Mouse (Mus musculus) MEL (cell line): ENCODE data around the gene 1110051M20Rik. TPM values are rescaled to one million over a fixed set of nuclear protein-coding genes. Genes with fewer than 3 reads are reported as not detected.

Source experiments
- DNase-seq: peaks from one replicate; pipeline ENCODE4 v3.0.0; 2011; ENCODE audit warnings: low read depth, low spot score
- H3K27ac ChIP-seq: 2 replicates; pipeline ENCODE4 v1.5.1; 2012; ENCODE audit warnings: low read depth, mild to moderate bottlenecking, control low read depth, low read length, moderate library complexity; ENCODE audit not compliant: control insufficient read depth
- H3K27me3 ChIP-seq, 2 experiments: fragments of 150-350 bp in 1 of 2; sonication (generic) in 1 of 2; 2 replicates each; pipeline ENCODE4 v1.6.1; 2012; ENCODE audit warnings: low read length in 2 of 2, mild to moderate bottlenecking in 2 of 2, improper control_type of control experiment in 1 of 2, moderate library complexity in 1 of 2; ENCODE audit not compliant: insufficient read depth in 2 of 2, control insufficient read depth in 1 of 2
- H3K36me3 ChIP-seq, 2 experiments: 2 replicates each; pipeline ENCODE4 v1.6.1; 2012 to 2014; ENCODE audit warnings: low read length in 2 of 2, improper control_type of control experiment in 1 of 2, inconsistent platforms in 1 of 2, mild to moderate bottlenecking in 1 of 2; ENCODE audit not compliant: insufficient read depth in 2 of 2, control insufficient read depth in 1 of 2
- H3K4me1 ChIP-seq, 2 experiments: fragments of 150-350 bp in 1 of 2; sonication (generic) in 1 of 2; 2 replicates each; pipeline ENCODE4 v1.6.1; 2012; ENCODE audit warnings: low read length in 2 of 2, improper control_type of control experiment in 1 of 2, mild to moderate bottlenecking in 1 of 2; ENCODE audit not compliant: insufficient read depth in 2 of 2, control insufficient read depth in 1 of 2
- H3K4me3 ChIP-seq, 2 experiments: fragments of 150-350 bp in 1 of 2; sonication (generic) in 1 of 2; 2 replicates each; pipeline ENCODE4 v1.5.1; 2012; ENCODE audit warnings: low read depth in 2 of 2, low read length in 2 of 2, mild to moderate bottlenecking in 2 of 2, moderate library complexity in 2 of 2, control low read depth in 1 of 2, improper control_type of control experiment in 1 of 2; ENCODE audit not compliant: control insufficient read depth in 1 of 2, insufficient read depth in 1 of 2
- H3K79me2 ChIP-seq: 2 replicates; pipeline ENCODE4 v1.6.1; 2012; ENCODE audit warnings: mild to moderate bottlenecking, low read length, moderate library complexity; ENCODE audit not compliant: control insufficient read depth, poor library complexity, insufficient read depth
- H3K9ac ChIP-seq: 2 replicates; pipeline ENCODE4 v1.6.1; 2012; ENCODE audit warnings: low read depth, mild to moderate bottlenecking, control low read depth, low read length, moderate library complexity; ENCODE audit not compliant: control insufficient read depth, poor library complexity, severe bottlenecking
- H3K9me3 ChIP-seq: fragments of 150-350 bp; sonication (generic); replicated peaks from 2 replicates; pipeline ENCODE4 v1.6.1; 2012; ENCODE audit warnings: mild to moderate bottlenecking, low read length, improper control_type of control experiment, moderate library complexity; ENCODE audit not compliant: insufficient read depth
- BHLHE40 ChIP-seq: IDR thresholded peaks from 2 replicates; pipeline ENCODE4 v1.6.1; 2012; ENCODE audit warnings: low read depth, mild to moderate bottlenecking, inconsistent platforms, low read length, improper control_type of control experiment, borderline replicate concordance
- CTCF ChIP-seq, 3 experiments: IDR thresholded peaks in 2 of 3; conservative IDR thresholded peaks in 1 of 3; 2 replicates each; pipeline ENCODE4 v1.5.1; 2011 to 2012; ENCODE audit warnings: low read length in 3 of 3, low read depth in 2 of 3, mild to moderate bottlenecking in 2 of 3, improper control_type of control experiment in 1 of 3, inconsistent platforms in 1 of 3, mixed read lengths in 1 of 3, moderate library complexity in 1 of 3; ENCODE audit not compliant: control insufficient read depth in 1 of 3, insufficient read depth in 1 of 3, poor library complexity in 1 of 3, severe bottlenecking in 1 of 3
- E2F4 ChIP-seq: IDR thresholded peaks from 2 replicates; pipeline ENCODE4 v1.6.1; 2011; ENCODE audit warnings: low read depth, low read length, improper control_type of control experiment, borderline replicate concordance
- ELF1 ChIP-seq: IDR thresholded peaks from 2 replicates; pipeline ENCODE4 v1.6.1; 2014; ENCODE audit warnings: low read depth, mild to moderate bottlenecking, inconsistent platforms, low read length, improper control_type of control experiment, moderate library complexity
- EP300 ChIP-seq, 2 experiments: IDR thresholded peaks; 2 replicates each; pipeline ENCODE4 v1.6.1; 2011; ENCODE audit warnings: improper control_type of control experiment in 2 of 2, low read length in 2 of 2, low read depth in 1 of 2, mild to moderate bottlenecking in 1 of 2
- ETS1 ChIP-seq: IDR thresholded peaks from 2 replicates; pipeline ENCODE4 v1.6.1; 2012; ENCODE audit warnings: low read depth, mild to moderate bottlenecking, inconsistent platforms, low read length, improper control_type of control experiment, moderate library complexity
- GATA1 ChIP-seq: IDR thresholded peaks from 2 replicates; pipeline ENCODE4 v1.6.1; 2011; ENCODE audit warnings: low read depth, low read length, improper control_type of control experiment
- HCFC1 ChIP-seq: IDR thresholded peaks from 2 replicates; pipeline ENCODE4 v1.6.1; 2012; ENCODE audit warnings: low read depth, mild to moderate bottlenecking, inconsistent platforms, low read length, improper control_type of control experiment, moderate library complexity
- KAT2A ChIP-seq: conservative IDR thresholded peaks from 2 replicates; pipeline ENCODE4 v1.6.1; 2012; ENCODE audit warnings: low read depth, low read length, improper control_type of control experiment, inconsistent platforms
- MAFK ChIP-seq: IDR thresholded peaks from 2 replicates; pipeline ENCODE4 v1.6.1; 2011; ENCODE audit warnings: low read depth, mild to moderate bottlenecking, low read length, improper control_type of control experiment, borderline replicate concordance
- MAX ChIP-seq: IDR thresholded peaks from 2 replicates; pipeline ENCODE4 v1.6.1; 2011; ENCODE audit warnings: low read length, improper control_type of control experiment
- MEF2A ChIP-seq: IDR thresholded peaks from 2 replicates; pipeline ENCODE4 v1.6.1; 2014; ENCODE audit warnings: low read depth, mild to moderate bottlenecking, inconsistent platforms, low read length, improper control_type of control experiment; ENCODE audit not compliant: poor library complexity, insufficient replicate concordance, severe bottlenecking; ENCODE audit errors: extremely low read depth
- MYB ChIP-seq: IDR thresholded peaks from 2 replicates; pipeline ENCODE4 v1.6.1; 2011; ENCODE audit warnings: mild to moderate bottlenecking, low read depth, low read length, improper control_type of control experiment
- NELFE ChIP-seq: IDR thresholded peaks from 2 replicates; pipeline ENCODE4 v1.6.1; 2011; ENCODE audit warnings: low read depth, low read length, improper control_type of control experiment
- POLR2A ChIP-seq, 2 experiments: IDR thresholded peaks; 2 replicates each; pipeline ENCODE4 v1.6.1; 2011 to 2012; ENCODE audit warnings: low read length in 2 of 2, mild to moderate bottlenecking in 2 of 2, control low read depth in 1 of 2, improper control_type of control experiment in 1 of 2, low read depth in 1 of 2, moderate library complexity in 1 of 2; ENCODE audit not compliant: control insufficient read depth in 1 of 2, insufficient read depth in 1 of 2, poor library complexity in 1 of 2
- POLR2AphosphoS2 ChIP-seq: IDR thresholded peaks from 2 replicates; pipeline ENCODE4 v1.6.1; 2011; ENCODE audit warnings: low read length, improper control_type of control experiment
- RAD21 ChIP-seq: IDR thresholded peaks from 2 replicates; pipeline ENCODE4 v1.6.1; 2011; ENCODE audit warnings: mild to moderate bottlenecking, low read depth, low read length, improper control_type of control experiment
- RCOR1 ChIP-seq: IDR thresholded peaks from 2 replicates; pipeline ENCODE4 v1.6.1; 2012; ENCODE audit warnings: low read depth, mild to moderate bottlenecking, inconsistent platforms, low read length, improper control_type of control experiment
- SIN3A ChIP-seq: IDR thresholded peaks from 2 replicates; pipeline ENCODE4 v1.6.1; 2012; ENCODE audit warnings: low read length, improper control_type of control experiment, inconsistent platforms
- SMC3 ChIP-seq: IDR thresholded peaks from 2 replicates; pipeline ENCODE4 v1.6.1; 2011; ENCODE audit warnings: low read depth, low read length, improper control_type of control experiment
- USF1 ChIP-seq: IDR thresholded peaks from 2 replicates; pipeline ENCODE4 v1.6.1; 2014; ENCODE audit warnings: low read depth, mild to moderate bottlenecking, inconsistent platforms, low read length, improper control_type of control experiment, moderate library complexity
- USF2 ChIP-seq, 2 experiments: IDR thresholded peaks; 2 replicates each; pipeline ENCODE4 v1.6.1; 2011 to 2012; ENCODE audit warnings: improper control_type of control experiment in 2 of 2, low read length in 2 of 2, borderline replicate concordance in 1 of 2, inconsistent platforms in 1 of 2, low read depth in 1 of 2, mild to moderate bottlenecking in 1 of 2; ENCODE audit not compliant: insufficient read depth in 1 of 2
- ZKSCAN1 ChIP-seq: IDR thresholded peaks from 2 replicates; pipeline ENCODE4 v1.6.1; 2012; ENCODE audit warnings: low read depth, mild to moderate bottlenecking, inconsistent platforms, low read length, improper control_type of control experiment, moderate library complexity
- ZNF384 ChIP-seq: IDR thresholded peaks from 2 replicates; pipeline ENCODE4 v1.6.1; 2012; ENCODE audit warnings: low read depth, mild to moderate bottlenecking, inconsistent platforms, low read length, improper control_type of control experiment
- polyA plus RNA-seq, 2 experiments: library from polyadenylated mRNA; stranded (reverse) in 1 of 2; unstranded in 1 of 2; fragments of >175 nt in 1 of 2; fragments of >200 nt in 1 of 2; gene quantifications; 2 replicates each; pipeline versions ENCODE4 v1.2.1 to v1.2.4; 2012; ENCODE audit warnings: low replicate concordance in 2 of 2, low read depth in 1 of 2; ENCODE audit not compliant: insufficient read length in 2 of 2, insufficient read depth in 1 of 2, missing spikeins in 1 of 2
- total RNA-seq: library from RNA; depleted of rRNA; stranded (reverse); fragments of 300-350 nt; gene quantifications from 2 replicates; pipeline ENCODE4 v1.2.3, GENCODE M21; 2012

Gene 1110051M20Rik
- total and polyA plus RNA-seq, 3 experiments = 23.0 to 23.3 TPM; not detected in 1

- no peaks in the 10 kb centered on the region for H3K9me3 ChIP-seq
- TF ChIP-seq USF1 (no peak), E2F4 (no peak), USF2 (IDR thresholded peaks at IDR 0.05; ENCODE audit: borderline replicate concordance in 1 of 2, insufficient read depth in 1 of 2, low read depth in 1 of 2, low read length in 2 of 2) (no peak), POLR2AphosphoS2 (no peak), SMC3 (no peak), BHLHE40 (no peak), EP300 (IDR thresholded peaks at IDR 0.05; ENCODE audit: low read depth in 1 of 2, low read length in 2 of 2) (no peak), MYB (no peak), MAX (no peak), ETS1 (no peak)
- TF ChIP-seq, all 39 proteins: peak for 0
- H3K27me3 ChIP-seq = no peaks in the 10 kb centered on the region
- no peak overlapping the region for H3K4me3 ChIP-seq
- H3K79me2 ChIP-seq = no peaks in the 10 kb centered on the region
- no peak overlapping the region for H3K9ac ChIP-seq
- no peaks in the 10 kb centered on the region for H3K4me1 ChIP-seq
- H3K27ac ChIP-seq = no peak overlapping the region
- H3K36me3 ChIP-seq = no peaks in the 10 kb centered on the region
- no peak for DNase-seq
These were observed 18.2 kb downstream of the 1110051M20Rik start for GRCm38 (mm10) chr2:91426321-91426720.

GRCm38 (mm10) chr2:91424061-91424720 lies 20.3 kb downstream of the 1110051M20Rik start:
- H3K9me3 ChIP-seq = no peaks in the 10 kb centered on the region
- H3K27me3 ChIP-seq = no peaks in the 10 kb centered on the region
- no peak overlapping the region for H3K27ac ChIP-seq
- no peaks in the 10 kb centered on the region for H3K36me3 ChIP-seq
- no peak for DNase-seq
- TF ChIP-seq ZKSCAN1 = no peak
- no peak for TF ChIP-seq NELFE
- H3K9ac ChIP-seq = no peak overlapping the region
- H3K4me1 ChIP-seq = no peaks in the 10 kb centered on the region
- H3K79me2 ChIP-seq = no peaks in the 10 kb centered on the region
- no peak overlapping the region for H3K4me3 ChIP-seq

- no peaks in the 10 kb centered on the region for H3K79me2 ChIP-seq
- H3K9ac ChIP-seq = no peak overlapping the region
- H3K27me3 ChIP-seq = no peaks in the 10 kb centered on the region
- no peaks in the 10 kb centered on the region for H3K36me3 ChIP-seq
- H3K4me3 ChIP-seq = no peak overlapping the region
- no peaks in the 10 kb centered on the region for H3K9me3 ChIP-seq
- H3K4me1 ChIP-seq = no peaks in the 10 kb centered on the region
- no peak for DNase-seq
- no peak overlapping the region for H3K27ac ChIP-seq
- TF ChIP-seq GATA1 (no peak), RCOR1 (no peak), HCFC1 (no peak), POLR2A (IDR thresholded peaks at IDR 0.05; ENCODE audit: control insufficient read depth in 1 of 2, insufficient read depth in 1 of 2, low read depth in 1 of 2, low read length in 2 of 2, poor library complexity in 1 of 2) (no peak), RAD21 (no peak), KAT2A (no peak), ZNF384 (no peak), MEF2A (no peak), ELF1 (no peak), MYB (no peak), MAFK (no peak), SIN3A (no peak), CTCF (IDR thresholded peaks at IDR 0.05 in 2 of 3, conservative IDR thresholded peaks at IDR 0.05 in 1 of 3; ENCODE audit: control insufficient read depth in 1 of 3, insufficient read depth in 1 of 3, low read depth in 2 of 3, low read length in 3 of 3, poor library complexity in 1 of 3, severe bottlenecking in 1 of 3) (no peak)
These were observed 22.9 kb downstream of the 1110051M20Rik start for GRCm38 (mm10) chr2:91421641-91422040.
